Mouse (Mus musculus) fat pad, adult 2 months (tissue): ENCODE measurements around the gene Ralgps2.

Experiments used
- DNase-seq: peaks from one replicate; pipeline ENCODE4 v3.0.0-alpha.2; 2011; ENCODE audit warnings: low read depth, low spot score; ENCODE audit errors: extremely low read depth

Gene Ralgps2

GRCm38 (mm10) chr1:156955926-156956760 lies 16.7 kb upstream of the Ralgps2 start:
- DNase-seq = no peak

GRCm38 (mm10) chr1:156954216-156954615 lies 14.8 kb upstream of the Ralgps2 start:
- DNase-seq = no peak

- no peak for DNase-seq
Measured at GRCm38 (mm10) chr1:156950354-156950753, 10.9 kb upstream of the Ralgps2 start.

- DNase-seq = no peak
Measured at GRCm38 (mm10) chr1:156940584-156940983, 1.2 kb upstream of the Ralgps2 start.

- DNase-seq = no peak
Measured at GRCm38 (mm10) chr1:156940142-156940522, 706 bp upstream of the Ralgps2 start.

- no peak for DNase-seq
Measured at GRCm38 (mm10) chr1:156938705-156939242, 652 bp downstream of the Ralgps2 start.

- no peak for DNase-seq
Measured at GRCm38 (mm10) chr1:156937436-156937835, 2.0 kb downstream of the Ralgps2 start.

GRCm38 (mm10) chr1:156933712-156934111 lies 5.7 kb downstream of the Ralgps2 start:
- no peak for DNase-seq

GRCm38 (mm10) chr1:156932036-156932774 lies 7.2 kb downstream of the Ralgps2 start:
- no peak for DNase-seq

- DNase-seq = no peak
Measured at GRCm38 (mm10) chr1:156931106-156931870, 8.1 kb downstream of the Ralgps2 start.

GRCm38 (mm10) chr1:156930263-156930662 lies 9.2 kb downstream of the Ralgps2 start:
- DNase-seq = no peak

- DNase-seq = no peak
Measured at GRCm38 (mm10) chr1:156928255-156928654, 11.2 kb downstream of the Ralgps2 start.

- no peak for DNase-seq
Measured at GRCm38 (mm10) chr1:156923511-156923910, 15.9 kb downstream of the Ralgps2 start.

- DNase-seq = no peak
Measured at GRCm38 (mm10) chr1:156922921-156923320, 16.5 kb downstream of the Ralgps2 start.

GRCm38 (mm10) chr1:156921290-156921994 lies 18.0 kb downstream of the Ralgps2 start:
- no peak for DNase-seq

GRCm38 (mm10) chr1:156917460-156917859 lies 22.0 kb downstream of the Ralgps2 start:
- no peak for DNase-seq

GRCm38 (mm10) chr1:156916361-156916760 lies 23.1 kb downstream of the Ralgps2 start:
- DNase-seq = no peak

GRCm38 (mm10) chr1:156914942-156915341 lies 24.5 kb downstream of the Ralgps2 start:
- no peak for DNase-seq

GRCm38 (mm10) chr1:156913190-156913589 lies 26.2 kb downstream of the Ralgps2 start:
- DNase-seq = no peak

GRCm38 (mm10) chr1:156910948-156911347 lies 28.5 kb downstream of the Ralgps2 start:
- no peak for DNase-seq
